Mouse (Mus musculus): Measurements from ENCODE around the gene Gm45713.

GRCm38 (mm10) chr7:45147267-45147666 lies 11.2 kb upstream of the Gm45713 start:
- TF ChIP-seq CTCF (IDR thresholded peaks at IDR 0.05; ENCODE audit: extremely low read depth, insufficient read depth, low read length) (no peak), POLR2A (IDR thresholded peaks at IDR 0.05; ENCODE audit: extremely low read depth, insufficient read depth, low read length) (no peak)
